Mouse (Mus musculus) small intestine, adult 2 months (tissue): ENCODE results near the gene Bphl.

Experiments
- CTCF ChIP-seq: fragments of 200-500 bp; IDR thresholded peaks from 2 replicates; pipeline ENCODE4 v1.5.1; 2012; ENCODE audit warnings: low read depth, mild to moderate bottlenecking, control low read depth, inconsistent platforms, low read length, moderate library complexity, mixed read lengths; ENCODE audit not compliant: insufficient replicate concordance, insufficient read length; ENCODE audit errors: extremely low read depth
- POLR2A ChIP-seq: fragments of 200-500 bp; IDR thresholded peaks from 2 replicates; pipeline ENCODE4 v1.6.1; 2012; ENCODE audit warnings: low read depth, mild to moderate bottlenecking, control low read depth, inconsistent platforms, low read length, moderate library complexity

DNA sequence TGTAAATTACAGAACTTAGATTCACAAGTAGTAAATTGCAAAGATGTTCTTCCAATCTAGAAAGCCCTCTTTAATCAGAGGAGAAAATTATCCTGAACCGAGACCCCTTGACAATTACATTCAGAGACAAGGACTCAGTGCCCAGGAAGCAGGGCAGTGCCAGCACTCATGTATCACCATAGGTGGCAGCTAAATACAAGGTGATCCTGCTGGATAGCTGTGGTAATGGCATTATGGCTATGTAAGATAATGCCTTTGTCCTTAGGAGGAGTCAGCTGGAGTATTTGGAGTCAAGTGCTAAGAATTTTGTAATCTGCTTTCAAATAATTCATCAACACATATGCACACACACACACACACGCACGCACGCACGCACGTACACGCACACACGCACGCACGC lies 63.9 kb downstream of the Bphl start:
- TF ChIP-seq CTCF (no peak), POLR2A (no peak)
